Mouse (Mus musculus) thymus, postnatal 0 days (tissue): Measurements from ENCODE around the gene Fam104a. TPM values are rescaled to one million over a fixed set of nuclear protein-coding genes. Genes with fewer than 3 reads are reported as not detected.

ENCODE experiments used
- DNase-seq: peaks from one replicate; pipeline ENCODE4 v3.0.0-alpha.2; 2015; ENCODE audit warnings: low spot score
- polyA plus RNA-seq: library from polyadenylated mRNA; unstranded; fragments of >200 nt; fragmentation: Nextera tagmentation; extraction: Ambion mirVana; gene quantifications from 2 replicates; pipeline ENCODE4 v1.2.1, GENCODE M21; 2015

Gene Fam104a
- polyA plus RNA-seq, 1 experiment from 2014 or later = 53.3 TPM

DNA sequence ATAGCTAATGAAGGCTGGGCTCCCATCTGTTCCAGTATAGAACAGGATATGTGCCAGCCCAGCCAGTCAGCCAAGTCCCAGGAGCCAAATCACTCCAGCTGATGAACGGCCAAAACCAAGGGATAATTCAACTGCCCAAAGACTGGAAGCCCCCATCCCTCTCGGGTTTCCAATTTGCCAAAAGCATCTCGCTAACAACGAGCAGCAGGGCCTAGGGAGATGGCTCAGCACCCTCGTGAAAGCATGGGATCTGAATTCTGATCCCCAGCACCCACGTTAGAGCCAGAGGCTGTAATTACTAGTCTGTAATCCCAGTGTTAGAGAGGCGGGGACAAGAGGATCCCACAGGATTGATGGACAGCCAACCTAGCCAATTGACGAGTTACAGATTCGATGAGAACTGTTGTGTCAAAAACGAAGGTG lies 49.2 kb downstream of the Fam104a start:
- DNase-seq = no peak

DNA sequence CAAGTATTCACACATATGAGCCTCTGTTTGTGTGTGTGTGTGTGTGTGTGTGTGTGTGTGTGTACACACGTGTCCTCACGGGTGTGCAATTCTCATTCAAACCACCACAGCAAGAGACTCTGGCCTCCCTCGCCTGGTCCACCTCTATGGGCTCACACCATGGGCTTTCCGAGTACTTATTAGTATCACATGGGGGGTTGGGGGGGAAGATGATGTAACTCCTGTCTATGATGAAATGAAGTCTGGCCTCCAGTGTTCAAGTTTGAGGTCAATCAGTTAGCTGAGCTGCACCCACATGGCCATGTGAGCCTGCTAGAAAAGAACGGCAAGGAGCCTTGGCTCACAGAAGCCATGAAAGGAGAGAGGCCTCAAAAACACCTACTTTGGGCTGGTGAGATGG lies 50.6 kb downstream of the Fam104a start:
- no peak for DNase-seq

DNA sequence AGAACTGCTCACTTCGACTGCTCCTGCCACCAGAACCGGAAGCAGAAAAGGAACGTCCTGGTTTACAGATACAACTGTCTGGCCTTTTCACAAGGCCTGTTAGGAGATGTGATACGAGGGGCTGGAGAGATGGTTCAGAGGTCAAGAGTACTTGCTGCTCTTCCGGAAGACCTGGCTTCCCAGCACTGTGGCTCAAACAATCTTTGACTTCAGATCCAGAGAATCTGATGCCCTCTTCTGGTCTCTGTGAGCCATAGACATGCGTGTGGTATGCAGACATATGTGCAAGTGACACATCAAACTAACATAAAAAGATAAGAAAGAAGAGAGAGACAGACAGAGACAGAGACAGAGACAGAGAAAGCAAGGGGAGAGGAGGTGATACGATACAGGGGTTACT lies 51.7 kb downstream of the Fam104a start:
- DNase-seq = no peak

DNA sequence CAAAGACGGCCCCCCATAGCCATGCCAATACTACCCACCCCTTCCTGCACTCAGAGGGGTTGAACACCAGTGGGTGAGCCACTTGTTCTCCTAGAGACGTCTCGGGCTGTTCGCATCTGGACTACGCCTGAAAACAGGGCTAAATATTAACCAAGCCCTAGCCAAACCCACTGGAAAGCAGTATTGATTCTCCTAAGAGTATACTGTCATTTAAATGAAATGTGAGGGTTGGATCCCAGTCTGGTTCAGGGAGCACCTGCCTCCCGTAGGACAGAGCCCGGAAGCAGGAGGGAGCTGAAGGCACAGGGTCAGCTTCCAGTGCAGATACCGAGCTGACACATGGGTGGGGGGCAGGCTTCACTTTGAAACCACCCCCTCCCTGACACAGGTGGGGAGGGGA lies 52.1 kb downstream of the Fam104a start:
- DNase-seq = no peak

DNA sequence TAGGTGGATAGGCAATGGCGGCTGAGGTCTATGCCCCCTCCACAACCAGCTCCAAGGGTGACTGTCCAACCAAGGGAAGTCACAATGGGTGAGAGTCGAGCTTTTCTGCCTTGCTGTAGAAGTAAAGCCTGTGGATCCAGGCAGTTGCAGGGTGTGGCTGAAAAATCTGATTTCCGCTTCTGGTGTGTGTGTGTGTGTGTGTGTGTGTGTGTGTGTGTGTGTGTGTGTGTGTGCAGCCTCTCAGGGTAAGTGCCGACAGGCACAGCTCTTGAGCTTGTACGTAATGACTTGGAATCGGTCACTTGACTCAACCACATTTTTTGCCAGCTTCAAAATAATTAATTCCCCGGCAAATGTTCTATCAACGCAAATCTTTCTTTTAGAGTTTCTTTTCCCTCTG lies 52.7 kb downstream of the Fam104a start:
- no peak for DNase-seq

DNA sequence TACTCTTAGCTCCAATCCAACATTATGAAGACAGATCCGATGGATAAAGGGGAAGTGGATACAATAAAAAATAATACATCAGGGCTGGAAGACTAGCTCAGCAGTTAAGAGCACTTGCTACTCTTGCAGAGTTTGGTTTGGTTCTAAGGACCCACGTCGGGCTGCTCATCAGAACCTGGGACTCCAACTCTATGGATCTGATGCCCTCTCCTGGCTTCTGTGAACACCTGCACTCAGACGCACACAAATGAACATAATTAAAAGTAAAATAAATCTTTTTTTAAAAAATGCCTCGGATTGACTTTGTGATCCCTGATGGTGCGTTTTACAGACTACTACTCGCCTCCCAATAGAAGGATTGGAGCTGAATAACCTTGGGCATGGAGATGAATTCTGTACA lies 53.3 kb downstream of the Fam104a start:
- DNase-seq = peak; percentile 33

DNA sequence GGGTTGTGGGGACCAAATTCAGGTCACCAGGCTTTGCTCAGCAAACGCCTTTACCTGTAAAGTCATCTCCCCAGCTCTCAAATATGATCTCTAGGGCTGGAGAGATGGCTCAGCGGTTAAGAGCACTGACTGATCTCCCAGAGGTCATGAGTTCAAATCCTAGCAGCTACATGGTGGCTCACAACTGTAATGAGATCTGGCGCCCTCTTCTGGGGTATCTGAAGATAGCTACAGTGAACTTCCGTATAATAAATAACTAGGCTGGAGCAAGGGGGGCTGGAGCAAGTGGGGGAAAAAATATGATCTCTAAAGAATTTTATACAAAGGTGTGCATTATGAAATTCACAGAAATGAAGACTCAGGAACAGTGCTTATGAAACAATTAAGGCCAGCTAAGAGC lies 56.2 kb downstream of the Fam104a start:
- peak; percentile 38 for DNase-seq

DNA sequence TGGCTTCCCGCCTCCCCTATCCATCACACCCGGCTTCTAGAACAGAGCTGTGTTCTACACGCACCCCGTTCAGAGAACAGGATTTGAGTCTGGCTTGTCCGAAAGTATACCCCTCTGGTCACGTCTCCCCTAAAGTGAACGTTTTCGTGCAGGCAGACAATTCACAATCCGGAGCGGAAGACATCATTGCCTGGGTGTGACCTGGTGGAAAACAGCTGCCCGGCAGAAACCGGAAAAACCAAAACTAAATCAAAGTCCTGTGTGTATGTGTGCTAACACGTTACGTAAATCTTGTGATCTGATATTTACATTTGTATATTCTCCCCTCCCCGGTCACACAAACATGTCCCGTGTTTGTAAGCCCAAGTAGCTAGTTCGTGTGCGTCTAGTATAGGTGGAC lies 58.5 kb downstream of the Fam104a start:
- no peak for DNase-seq

DNA sequence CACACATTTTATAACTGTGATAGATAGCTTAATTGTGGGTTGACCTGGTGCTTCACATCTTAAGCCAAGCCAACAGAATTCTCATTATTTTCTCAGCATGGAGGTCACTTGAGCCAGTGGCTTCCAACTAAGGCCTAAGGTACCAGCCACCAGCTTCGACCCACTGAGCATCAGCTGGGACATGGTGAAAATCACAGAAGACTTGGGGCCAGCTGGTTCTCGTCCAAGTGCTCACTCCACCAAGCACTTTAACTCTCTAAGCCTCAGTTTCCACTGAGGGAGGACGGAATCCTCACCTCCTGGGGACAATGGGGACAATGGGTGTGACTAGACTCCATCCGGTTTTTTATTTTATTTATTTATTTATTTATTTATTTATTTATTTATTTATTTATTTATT lies 61.9 kb downstream of the Fam104a start:
- no peak for DNase-seq

DNA sequence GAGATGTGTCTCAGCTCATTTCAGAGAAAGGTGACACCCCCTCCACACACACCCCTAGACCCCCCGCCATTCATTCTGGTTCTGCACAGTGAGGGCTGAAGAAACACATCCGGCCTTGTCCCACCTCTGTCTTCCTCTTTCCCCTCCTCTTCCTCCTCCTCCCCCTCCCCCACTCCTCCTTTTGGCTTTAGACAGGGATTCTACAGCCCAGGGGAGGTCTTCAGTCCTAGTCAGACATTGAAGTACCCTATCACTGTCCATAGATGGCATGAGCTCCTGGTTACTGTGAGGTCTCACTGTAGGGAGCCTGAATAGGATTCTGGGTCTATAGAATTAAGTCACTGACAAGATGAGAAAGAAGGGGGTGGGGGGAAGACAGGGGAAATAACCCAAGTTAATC lies 63.0 kb downstream of the Fam104a start:
- DNase-seq = no peak

DNA sequence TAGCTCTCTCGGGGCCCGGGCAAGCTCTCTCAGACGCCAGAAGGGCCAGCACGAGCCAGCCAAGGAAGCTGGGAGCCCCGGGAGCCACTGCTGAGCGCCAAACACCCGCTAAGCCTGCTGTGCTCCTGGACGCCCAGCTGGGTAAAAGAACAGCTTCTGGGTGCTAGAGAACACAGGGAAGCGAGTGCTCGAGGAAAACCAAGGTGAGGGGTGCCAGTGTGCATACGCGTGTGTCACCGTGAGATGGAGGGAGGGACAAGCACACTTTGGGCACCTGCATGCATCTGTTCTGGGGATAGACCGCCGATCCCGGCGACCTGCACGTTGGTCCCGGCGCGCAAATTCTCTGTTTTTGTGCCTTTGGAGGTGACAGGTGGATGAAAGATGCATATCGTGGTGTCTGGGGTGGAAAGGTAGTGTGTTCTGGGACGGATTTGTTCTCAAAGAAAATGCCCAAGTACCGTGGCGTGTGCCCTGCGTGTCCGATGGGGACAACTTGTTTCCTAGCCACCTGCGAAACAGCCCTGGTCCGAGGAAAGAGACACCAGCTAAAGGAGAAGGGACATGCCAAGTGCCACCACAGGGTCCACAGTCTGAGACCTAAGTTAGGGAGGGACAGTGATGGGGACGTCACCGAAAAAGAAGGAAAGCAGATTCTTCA lies 64.4 kb downstream of the Fam104a start:
- DNase-seq = no peak

DNA sequence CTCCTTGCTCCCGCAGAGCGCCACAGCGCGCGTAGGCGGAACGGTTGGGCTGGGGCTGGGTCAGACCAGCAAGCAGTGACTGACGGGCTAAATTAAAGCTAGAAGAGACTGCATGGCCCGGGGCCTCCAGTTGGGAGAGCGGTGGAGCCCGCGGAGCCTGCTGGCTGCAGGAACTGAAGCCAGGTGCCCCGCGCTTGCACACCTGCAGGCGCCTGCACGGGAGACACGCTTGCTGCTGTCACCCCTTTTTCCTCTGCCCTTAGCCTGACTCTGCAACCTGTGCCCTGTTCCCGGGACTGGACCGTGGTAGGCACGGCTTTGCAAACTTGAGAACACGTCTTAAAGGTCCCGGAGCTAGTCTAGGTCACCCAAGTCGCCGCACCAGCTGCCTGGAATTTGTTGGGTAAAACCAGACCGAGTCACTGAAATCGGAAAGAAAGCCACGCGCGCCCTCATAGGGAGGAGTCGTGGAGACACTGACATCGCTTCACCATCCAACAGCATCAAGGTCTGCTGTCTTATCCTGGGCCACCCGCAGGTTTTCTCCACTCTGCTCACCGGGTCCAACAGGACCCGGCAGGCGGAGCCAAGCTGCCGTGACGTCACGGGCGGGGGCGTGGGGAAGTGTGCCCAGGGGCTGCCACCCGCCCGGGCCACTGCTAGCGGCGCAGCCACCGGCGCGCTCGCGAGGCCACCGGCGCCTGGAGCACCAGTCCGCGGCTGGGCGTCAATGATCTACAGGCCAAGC lies 65.1 kb downstream of the Fam104a start, which contains the start of gene Sstr2:
Gene Sstr2 (plus strand): TSS at position 671 of the 748 bp plus-strand sequence.
- DNase-seq = peak; percentile 76

DNA sequence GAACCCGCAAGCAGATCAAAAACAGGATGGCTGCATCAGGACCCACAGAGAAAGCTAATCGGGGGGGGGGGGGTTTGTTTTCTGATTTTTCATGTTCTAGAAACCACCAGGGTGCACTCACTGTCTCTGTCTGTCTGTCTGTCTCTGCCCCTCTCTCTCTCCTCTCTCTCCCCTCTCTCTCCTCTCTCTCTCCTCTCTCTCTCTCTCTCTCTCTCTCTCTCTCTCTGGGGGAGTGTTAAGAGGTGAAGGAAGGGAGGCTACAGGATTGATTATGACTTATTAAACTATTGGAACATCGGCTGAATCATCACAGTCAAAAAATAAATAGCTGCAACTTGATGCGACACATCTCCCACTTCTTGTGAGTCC lies 65.7 kb downstream of the Fam104a start:
- DNase-seq = no peak

DNA sequence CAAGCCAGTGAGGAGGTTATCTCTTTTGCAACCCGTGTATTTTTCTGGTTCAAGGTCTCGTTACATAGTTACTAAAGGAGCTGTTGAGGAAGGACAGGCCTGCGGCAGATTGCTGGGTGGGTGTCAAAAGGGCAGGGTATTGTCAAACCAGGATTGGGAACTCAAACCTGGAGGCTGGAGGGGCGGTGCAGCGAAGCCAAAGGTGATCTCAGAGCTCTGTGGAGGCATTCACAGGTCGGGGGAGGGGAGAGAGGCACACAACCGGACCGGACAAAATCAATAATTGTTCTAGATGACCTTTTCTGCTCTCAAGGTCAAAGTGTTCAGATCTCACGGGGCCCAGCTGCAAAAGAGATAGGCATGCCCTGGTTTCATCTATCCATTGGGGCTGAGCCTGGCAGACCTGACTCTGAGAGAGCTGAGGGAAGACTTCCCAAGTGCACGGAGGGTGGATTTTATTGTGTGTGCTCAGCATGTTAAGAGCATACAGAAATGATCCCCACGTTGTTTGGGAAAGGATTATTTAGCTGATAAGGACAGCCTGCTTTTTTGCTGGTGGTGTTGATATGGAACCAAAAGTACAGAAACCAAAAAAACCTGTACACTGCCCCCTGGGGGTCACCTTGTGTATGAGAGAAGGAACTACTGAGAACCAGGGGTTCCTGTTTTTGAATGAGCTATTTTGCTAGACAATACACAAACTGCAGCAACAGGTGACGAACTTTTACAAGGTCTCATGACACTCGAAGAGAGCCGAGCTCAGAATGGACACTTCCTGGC lies 66.6 kb downstream of the Fam104a start:
- DNase-seq = peak; percentile 85

DNA sequence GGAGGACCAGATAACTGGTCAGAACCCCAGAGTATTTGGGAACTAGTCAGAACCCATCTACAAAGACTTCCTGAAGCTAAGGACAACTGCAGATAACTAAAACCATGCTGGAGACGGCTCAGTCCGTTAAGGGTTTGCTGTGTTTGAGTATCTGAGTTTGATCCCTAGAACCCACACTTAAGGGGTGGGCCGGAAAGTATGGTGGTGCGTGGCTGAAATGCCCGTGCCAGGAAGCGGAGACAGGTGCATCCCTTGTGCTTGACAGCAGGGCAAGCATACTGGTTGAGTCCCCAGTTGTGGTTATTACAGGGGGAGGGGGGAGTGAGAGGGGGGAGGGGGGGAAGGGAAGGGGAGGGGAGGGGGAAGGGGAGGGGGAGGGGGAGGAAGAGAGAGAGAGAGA lies 69.5 kb downstream of the Fam104a start:
- peak; percentile 68 for DNase-seq

DNA sequence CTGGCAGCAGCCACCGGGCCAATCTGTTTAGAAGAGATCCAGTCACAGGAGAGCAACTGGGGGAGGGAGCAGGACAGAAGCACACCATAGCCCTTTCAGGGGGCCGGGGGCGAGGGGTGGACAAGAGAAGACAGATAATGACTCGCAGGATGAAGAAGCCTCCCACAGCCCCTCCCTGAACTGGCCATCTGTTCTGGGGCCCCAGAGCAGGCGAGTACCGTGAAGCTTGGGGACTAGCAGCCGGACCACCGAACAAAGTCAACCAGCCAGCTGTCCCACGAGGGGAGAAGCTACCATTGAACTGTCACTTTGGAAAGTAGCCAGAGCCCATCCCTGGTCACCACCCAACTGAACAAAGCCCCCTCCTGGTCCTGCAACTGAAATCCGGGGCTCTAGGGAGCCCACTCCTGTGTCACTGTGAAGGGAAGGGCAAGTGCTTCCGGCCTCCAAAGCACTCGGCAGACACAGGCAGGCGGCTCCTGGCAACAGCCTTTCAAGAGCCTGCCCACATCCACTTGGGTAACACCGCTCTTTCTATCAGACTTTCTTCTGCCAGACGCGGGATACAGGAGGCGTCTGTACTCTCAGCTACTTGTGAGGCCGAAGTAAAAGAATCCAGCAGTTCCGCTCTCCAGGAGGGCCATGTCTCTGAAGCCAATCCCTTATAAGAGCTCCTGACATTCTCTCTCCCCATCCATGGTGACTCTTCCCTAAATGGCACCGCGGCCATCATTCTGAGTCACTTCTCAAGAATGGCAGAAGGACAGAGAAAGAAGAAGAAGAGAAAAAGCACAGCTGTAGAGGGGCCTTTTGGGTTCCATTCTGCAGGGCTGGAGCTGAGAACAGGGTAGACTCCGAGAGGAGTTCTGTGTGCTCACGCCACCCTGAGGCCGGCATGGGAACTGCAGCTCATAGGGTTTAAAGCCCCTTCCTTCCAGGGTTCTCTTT lies 72.0 kb downstream of the Fam104a start:
- DNase-seq = peak; percentile 85

Other genes starting within 250 kb of the Fam104a start
- 3.4 and 4.0 TPM in 2 replicates for gene Sstr2, start 64.8 kb downstream of the Fam104a start, polyA plus RNA-seq
- 21.6 and 22.1 TPM in 2 replicates for gene Cog1, start 35.0 kb downstream of the Fam104a start, polyA plus RNA-seq
- gene Slc39a11, start 34.1 kb downstream of the Fam104a start, polyA plus RNA-seq = 19.4 and 19.9 TPM in 2 replicates
- 15.7 and 17.0 TPM in 2 replicates for gene D11Wsu47e, start 257 bp upstream of the Fam104a start, polyA plus RNA-seq
- 38.4 and 45.2 TPM in 2 replicates for gene Cpsf4l, start 25.9 kb upstream of the Fam104a start, polyA plus RNA-seq
- 37.0 and 38.7 TPM in 2 replicates for gene Cdc42ep4, start 67.7 kb upstream of the Fam104a start, polyA plus RNA-seq